Mouse (Mus musculus) gastrocnemius, postnatal 36 days (tissue): ENCODE measurements around the gene Slc25a42. TPM values are rescaled to one million over a fixed set of nuclear protein-coding genes. Genes with fewer than 3 reads are reported as not detected.

Source experiments
- DNase-seq, 2 experiments: peaks; one replicate each; pipeline ENCODE4 v3.0.0; 2022
- intact Hi-C: fragments of 180-260 bp; cut with DNase I; formaldehyde crosslinking; loops from one replicate; pipeline ENCODE4 v1.15.1; 2025
- long read RNA-seq, 2 experiments: library from polyadenylated mRNA; stranded (forward); transcript quantifications; one replicate each; pipeline ENCODE4 v2.0.0; 2021
- total RNA-seq, 2 experiments: library from RNA; stranded (reverse); gene quantifications; 2 replicates each; pipeline ENCODE4 v1.2.3; 2021

Gene Slc25a42
- total RNA-seq: 10 to 100 TPM; 28.0 to 40.6 TPM
- long read RNA-seq, experiment 1, partial matches to known transcripts: 1 of 6 reads
- long read RNA-seq, experiment 1, other reads (novel, unspliced or antisense): 3 of 6 reads
- long read RNA-seq, experiment 2, partial matches to known transcripts: 9 of 13 reads
- long read RNA-seq, experiment 2, other reads (novel, unspliced or antisense): 1 of 13 reads

GRCm38 (mm10) chr8:70212112-70213055 lies at the start of gene Slc25a42:
Gene Slc25a42, minus strand, starts transcription at chr8:70212305.
- peak; percentile 95 to 96 for DNase-seq
- intact Hi-C loops: no loop called here

GRCm38 (mm10) chr8:70259043-70259442 lies 46.9 kb upstream of the Slc25a42 start:
- DNase-seq: no peak

DNA sequence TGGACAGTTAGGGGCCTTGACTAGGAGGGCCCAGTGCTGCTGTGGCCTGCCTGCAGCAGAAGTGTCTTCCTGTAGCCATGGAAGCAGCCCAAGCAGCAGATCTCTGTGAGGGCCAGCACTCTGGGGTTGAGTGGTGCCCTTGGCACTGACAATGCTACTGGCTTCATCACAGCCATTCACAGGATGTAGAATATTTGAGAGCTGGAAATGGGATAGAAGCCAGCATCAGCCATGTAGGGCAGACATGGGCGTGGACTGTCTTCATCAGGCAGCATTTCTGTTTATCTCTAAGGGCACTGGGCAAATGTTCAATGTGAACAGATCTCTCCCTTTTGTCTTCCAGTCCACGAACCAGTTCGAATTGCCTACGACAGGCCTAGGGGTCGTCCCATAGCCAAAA lies 46.5 kb upstream of the Slc25a42 start:
- intact Hi-C loops: no loop called here
- no peak for DNase-seq

More at GRCm38 (mm10) chr8:70259043-70259442, 46.9 kb upstream of the Slc25a42 start:
- intact Hi-C loops: no loop called here

DNA sequence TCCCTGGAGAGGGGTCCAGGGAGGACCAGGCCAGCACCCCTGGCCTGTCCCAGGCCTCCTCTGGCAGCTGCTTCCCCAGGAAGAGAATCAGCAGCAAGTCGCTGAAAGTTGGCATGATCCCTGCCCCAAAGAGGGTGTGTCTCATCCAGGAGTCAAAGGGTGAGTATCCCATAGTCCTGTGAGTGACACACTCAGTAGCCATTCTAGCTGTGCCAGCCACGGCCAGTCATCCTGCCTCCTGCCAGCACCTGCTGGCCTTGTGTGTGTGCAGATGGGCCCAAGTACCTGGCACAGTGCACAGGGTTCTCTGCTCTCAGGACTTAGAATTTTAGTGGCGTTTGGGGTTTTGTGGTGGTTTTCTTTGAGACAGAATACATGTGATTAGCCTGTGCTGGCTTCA lies 45.4 kb upstream of the Slc25a42 start:
- intact Hi-C loops: no loop called here
- no peak for DNase-seq

DNA sequence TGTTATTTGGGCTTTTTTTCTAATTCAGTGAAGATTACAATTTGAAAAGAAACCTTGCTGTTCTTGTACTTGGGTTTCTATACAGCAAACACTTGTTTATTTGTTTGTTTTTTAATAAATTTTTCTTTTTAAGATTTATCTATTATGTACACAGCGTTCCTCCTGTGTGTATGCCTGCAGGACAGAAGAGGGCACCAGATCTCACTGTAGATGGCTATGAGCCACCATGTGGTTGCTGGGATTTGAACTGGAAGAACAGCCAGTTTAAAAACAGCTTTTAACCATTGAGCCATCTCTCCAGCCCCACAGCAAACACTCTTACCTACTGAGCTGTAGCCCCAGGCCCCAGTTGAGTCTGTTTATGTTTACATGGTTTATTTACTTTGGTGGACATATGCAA lies 42.5 kb upstream of the Slc25a42 start:
- intact Hi-C loops: no loop called here
- no peak for DNase-seq

DNA sequence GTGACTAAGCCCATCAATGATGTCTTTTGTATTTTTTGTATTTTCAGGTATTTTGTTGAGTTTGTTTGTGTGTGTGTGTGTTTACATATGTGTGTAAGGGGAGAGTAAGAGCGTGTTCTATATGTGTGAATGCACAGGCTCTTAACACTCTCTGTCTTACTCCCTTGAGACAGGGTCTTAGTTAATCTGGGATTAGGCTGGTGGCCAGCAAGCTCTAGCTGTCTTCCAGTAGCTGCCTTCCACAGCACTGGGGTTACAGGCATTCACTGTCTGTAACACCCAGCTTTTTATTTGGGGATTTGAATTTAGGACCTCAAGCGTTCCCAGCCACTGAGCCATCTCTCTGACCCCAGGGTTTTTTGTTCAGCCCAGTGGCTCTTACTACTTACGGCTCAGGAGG lies 35.7 kb upstream of the Slc25a42 start:
- intact Hi-C loops: no loop called here

GRCm38 (mm10) chr8:70246622-70247021 lies 34.5 kb upstream of the Slc25a42 start:
- DNase-seq: no peak
- intact Hi-C loops: no loop called here

More for the DNA sequence above, 35.7 kb upstream of the Slc25a42 start:
- DNase-seq: no peak

DNA sequence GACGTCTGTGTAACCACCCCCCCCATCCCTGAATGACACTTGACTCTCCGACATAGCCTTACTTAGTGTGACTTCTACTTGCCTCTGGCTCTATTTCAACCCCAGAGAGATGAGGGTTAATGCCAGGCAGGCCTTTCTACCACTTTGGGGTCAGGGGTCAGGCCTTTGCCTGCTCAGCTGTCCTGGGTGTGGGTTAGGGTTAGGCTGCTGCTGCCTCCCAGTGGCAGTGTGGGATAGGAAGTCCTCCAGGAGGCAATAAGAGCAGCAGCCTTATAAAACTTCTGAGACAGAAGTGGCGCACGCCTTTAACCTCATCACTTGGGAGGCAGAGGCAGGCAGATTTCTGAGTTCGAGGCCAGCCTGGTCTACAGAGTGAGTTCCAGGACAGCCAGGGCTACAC lies 28.5 kb upstream of the Slc25a42 start:
- DNase-seq: no peak
- intact Hi-C loops: no loop called here

- intact Hi-C loops: no loop called here
- no peak for DNase-seq
Observed at GRCm38 (mm10) chr8:70237842-70238241, 25.7 kb upstream of the Slc25a42 start.

DNA sequence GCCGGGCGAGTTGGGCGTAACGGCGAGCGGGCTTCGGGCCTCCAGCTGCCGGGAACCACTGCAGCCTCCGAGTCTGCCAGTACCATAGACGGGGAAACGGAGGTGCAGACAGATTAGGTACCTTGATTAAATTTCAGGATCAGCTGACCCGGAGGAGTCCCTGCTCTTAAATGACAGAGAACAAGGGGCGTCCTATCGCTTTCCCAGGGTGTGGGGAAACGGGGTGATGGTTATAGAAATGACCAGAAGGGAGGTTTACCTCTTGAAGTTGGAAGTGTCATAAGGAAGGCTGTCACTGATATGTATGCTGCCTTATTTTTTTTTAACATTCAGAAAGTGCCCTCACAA lies 22.6 kb upstream of the Slc25a42 start:
- no peak for DNase-seq
- intact Hi-C loops: loop anchor here (5.0 kb wide), 1 partner anchor 37 kb away; no protein-coding TSS in a partner anchor

- intact Hi-C loops: loop anchor here (5.0 kb wide), 1 partner anchor 37 kb away; no protein-coding TSS in a partner anchor
Observed at GRCm38 (mm10) chr8:70234080-70234780, 22.1 kb upstream of the Slc25a42 start, which contains the start of the genes Sugp2 and Armc6. Gene Sugp2, plus strand, starts transcription at chr8:70234226. Gene Armc6, minus strand, starts transcription at chr8:70234466.

GRCm38 (mm10) chr8:70233606-70234005 lies 21.5 kb upstream of the Slc25a42 start:
- intact Hi-C loops: loop anchor here (5.0 kb wide), 1 partner anchor 36 kb away; no protein-coding TSS in a partner anchor
- DNase-seq: no peak

More at GRCm38 (mm10) chr8:70234080-70234780, 22.1 kb upstream of the Slc25a42 start, which contains the start of the genes Sugp2 and Armc6:
- peak; percentile 89 to 93 for DNase-seq

GRCm38 (mm10) chr8:70230837-70231236 lies 18.7 kb upstream of the Slc25a42 start:
- intact Hi-C loops: loop anchor here (5.0 kb wide), 1 partner anchor 34 kb away; no protein-coding TSS in a partner anchor
- no peak for DNase-seq

DNA sequence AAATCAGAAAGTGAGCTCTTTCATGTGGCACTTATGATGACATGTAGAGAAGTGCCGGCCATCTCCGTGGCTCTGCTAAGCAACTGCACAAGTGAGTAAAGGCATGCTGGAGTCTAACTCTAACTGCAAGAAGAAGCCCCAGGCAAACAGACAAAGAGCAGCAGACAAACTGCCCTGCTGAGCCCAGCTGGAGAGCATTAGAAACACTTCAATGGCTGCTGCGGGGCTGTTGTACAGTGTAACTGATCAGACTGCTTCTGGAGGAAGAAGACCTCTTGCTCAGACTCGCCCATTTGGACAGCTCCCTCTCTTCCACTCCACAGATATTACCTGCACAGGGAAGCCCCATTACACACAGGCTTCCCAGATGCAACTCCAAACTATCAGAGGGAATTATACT lies 15.9 kb upstream of the Slc25a42 start:
- intact Hi-C loops: no loop called here
- no peak for DNase-seq

- DNase-seq: peak; percentile 49 to 50
- intact Hi-C loops: loop anchor here (5.0 kb wide), 1 partner anchor 121 kb away; no protein-coding TSS in a partner anchor
Observed at GRCm38 (mm10) chr8:70223341-70223740, 11.2 kb upstream of the Slc25a42 start.

- intact Hi-C loops: loop anchor here (5.0 kb wide), 1 partner anchor 120 kb away; no protein-coding TSS in a partner anchor
- no peak for DNase-seq
Observed at GRCm38 (mm10) chr8:70222041-70222440, 9.9 kb upstream of the Slc25a42 start.

GRCm38 (mm10) chr8:70220911-70221310 lies 8.8 kb upstream of the Slc25a42 start:
- intact Hi-C loops: loop anchor here (5.0 kb wide), 1 partner anchor 119 kb away; no protein-coding TSS in a partner anchor
- no peak for DNase-seq

DNA sequence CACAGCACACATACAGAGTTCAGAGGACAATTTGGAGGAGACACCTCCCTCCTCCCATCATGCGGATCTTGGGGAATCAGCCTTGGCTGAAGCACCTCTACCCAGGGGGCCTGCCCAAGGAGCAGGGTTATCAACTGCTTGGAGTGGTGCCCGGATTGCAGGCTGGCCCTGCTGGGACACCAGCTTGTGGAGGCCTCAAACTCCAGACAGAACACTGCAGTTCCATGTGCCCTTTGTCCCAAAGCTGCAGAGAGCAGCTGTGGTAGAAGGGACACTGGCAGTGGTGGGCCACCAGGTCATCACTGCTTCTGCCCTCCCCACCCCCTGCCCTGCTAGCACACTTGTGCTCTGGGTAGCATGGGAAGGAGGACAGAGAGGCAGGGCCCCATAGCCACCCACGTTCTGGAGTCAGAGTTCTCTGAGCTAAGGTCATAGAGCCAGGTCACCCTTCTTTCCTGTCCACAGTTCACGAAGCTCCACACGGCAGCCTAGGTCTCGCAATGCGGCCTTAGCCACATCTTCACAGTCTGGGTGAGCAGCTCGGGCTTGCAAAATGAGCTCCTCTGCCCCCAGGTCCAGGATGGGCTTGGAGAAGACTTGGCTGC lies 8.2 kb upstream of the Slc25a42 start:
- intact Hi-C loops: loop anchor here (5.0 kb wide), 1 partner anchor 118 kb away; no protein-coding TSS in a partner anchor
- DNase-seq: no peak

- intact Hi-C loops: no loop called here
Observed at GRCm38 (mm10) chr8:70219107-70219684, 7.1 kb upstream of the Slc25a42 start.

DNA sequence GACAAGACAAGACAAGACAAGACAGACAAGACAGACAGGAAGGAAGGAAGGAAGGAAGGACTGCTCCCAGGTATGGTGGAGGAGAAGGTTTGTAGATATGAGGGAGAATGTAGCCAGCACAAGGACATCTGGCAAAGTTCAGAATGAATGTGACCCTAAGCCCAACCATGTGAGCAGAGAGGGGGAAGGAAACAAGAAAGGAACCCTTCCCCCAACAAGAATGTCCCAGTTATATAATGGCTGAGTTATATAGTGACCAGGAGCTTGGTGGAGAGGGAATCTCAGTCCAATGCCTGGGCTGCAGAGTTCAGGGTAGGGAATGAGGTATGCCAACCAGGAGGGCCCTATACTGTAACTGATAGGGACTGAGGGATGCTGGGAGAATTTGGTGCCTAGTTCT lies 5.3 kb upstream of the Slc25a42 start:
- intact Hi-C loops: no loop called here

More at GRCm38 (mm10) chr8:70219107-70219684, 7.1 kb upstream of the Slc25a42 start:
- DNase-seq: no peak

More for the DNA sequence above, 5.3 kb upstream of the Slc25a42 start:
- no peak for DNase-seq
